Mouse (Mus musculus) lung, embryonic 16.5 days (tissue): ENCODE results near the gene Fam110c. TPM values are rescaled to one million over a fixed set of nuclear protein-coding genes. Genes with fewer than 3 reads are reported as not detected.

Experiments used
- polyA plus RNA-seq: library from polyadenylated mRNA; unstranded; fragments of >200 nt; fragmentation: Nextera tagmentation; extraction: Ambion mirVana; gene quantifications from 2 replicates; pipeline ENCODE4 v1.2.1, GENCODE M21; 2015

Gene Fam110c
- polyA plus RNA-seq, 1 experiment from 2014 or later = 2.4 TPM

Other genes starting within 250 kb of the Fam110c start
- gene Alkal2, start 189.5 kb upstream of the Fam110c start, polyA plus RNA-seq = 0.25 and 0.26 TPM in 2 replicates
- 160 and 162 TPM in 2 replicates for gene Acp1, start 162.3 kb upstream of the Fam110c start, polyA plus RNA-seq
- 12.2 and 14.8 TPM in 2 replicates for gene Sh3yl1, start 162.2 kb upstream of the Fam110c start, polyA plus RNA-seq
- gene Gm6993, start 166.9 kb downstream of the Fam110c start, polyA plus RNA-seq = not detected in 2 replicates
- gene Lamb1, start 191.4 kb downstream of the Fam110c start, polyA plus RNA-seq = 121 and 131 TPM in 2 replicates